Mouse (Mus musculus) cerebellum, adult 8-10 months (tissue): Measurements from ENCODE around the gene Ezr.
"Not testable (repeated sequence)": the region's sequence is repeated elsewhere in the genome, so short reads cannot be mapped to it uniquely, and the experiment has no call there.

Source experiments
- DNase-seq: peaks from one replicate; pipeline ENCODE4 v3.0.0; 2022

Gene Ezr

DNA sequence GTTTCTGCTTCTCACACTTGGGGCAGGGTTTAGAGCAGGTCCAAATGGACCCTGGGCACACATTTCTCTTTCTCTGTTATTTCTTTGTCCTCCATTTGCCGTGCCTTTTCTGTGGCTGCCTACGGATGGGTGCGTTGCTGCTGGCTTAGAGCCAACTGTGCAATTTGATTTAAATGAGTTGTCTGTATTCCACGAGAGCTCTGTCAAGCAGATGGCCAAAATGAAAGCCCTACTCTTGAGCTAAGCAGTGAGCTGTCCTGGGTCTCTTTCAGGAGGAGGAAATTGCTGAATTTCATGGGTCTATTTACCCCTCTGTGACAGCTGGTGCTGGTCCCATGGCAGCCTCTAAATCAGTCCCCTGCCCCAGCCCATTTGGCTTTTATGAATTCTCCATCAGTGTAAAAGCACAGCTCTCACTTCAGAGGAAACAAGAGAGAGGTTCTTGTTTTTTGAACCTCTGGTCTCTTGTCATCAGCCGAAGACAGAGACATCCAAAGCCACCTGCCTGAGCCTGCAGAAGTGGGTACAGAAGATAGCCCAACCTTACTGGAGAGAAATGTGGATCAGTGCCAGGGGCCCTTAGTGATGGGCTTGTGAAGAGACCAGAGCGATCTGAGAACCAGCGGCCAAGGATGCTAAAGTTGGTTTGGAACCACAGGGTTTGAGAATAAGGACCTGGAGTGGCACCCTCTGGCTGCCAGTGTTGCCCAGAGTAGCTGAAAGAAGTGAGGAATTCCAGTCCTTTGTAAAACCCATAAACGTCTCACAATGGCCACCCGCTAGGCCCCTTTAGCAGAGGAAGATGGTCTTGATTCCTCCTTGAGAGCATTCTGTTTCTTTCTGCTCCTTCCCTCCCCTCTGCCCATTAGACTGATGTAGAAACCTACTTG is 79.0 kb downstream of the Ezr start:
- DNase-seq: not testable (repeated sequence)

- DNase-seq: not testable (repeated sequence)
Measured at GRCm38 (mm10) chr17:6702625-6703221, 79.9 kb downstream of the Ezr start.

GRCm38 (mm10) chr17:6700077-6700476 is 82.5 kb downstream of the Ezr start:
- DNase-seq: not testable (repeated sequence)

DNA sequence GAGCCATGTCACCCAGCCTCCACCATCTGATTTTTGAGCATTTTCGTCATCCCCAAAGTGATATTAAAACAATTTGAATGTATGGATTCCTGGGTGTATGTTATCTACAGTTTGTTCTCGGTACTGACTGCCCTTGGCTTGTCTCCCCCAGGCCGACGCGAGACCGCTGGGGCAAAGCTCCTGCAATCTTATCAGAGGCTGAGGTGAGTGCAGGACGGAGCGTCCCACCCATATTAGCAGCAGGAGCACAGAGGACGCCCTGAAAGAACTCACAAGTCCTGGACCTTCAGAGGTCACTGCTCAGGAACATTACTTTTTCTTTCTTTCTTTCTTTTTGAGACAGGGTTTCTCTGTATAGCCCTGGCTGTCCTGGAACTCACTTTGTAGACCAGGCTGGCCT is 83.1 kb downstream of the Ezr start:
- DNase-seq: not testable (repeated sequence)

- peak; percentile 43 for DNase-seq
Measured at GRCm38 (mm10) chr17:6697224-6697775, 85.3 kb downstream of the Ezr start.

GRCm38 (mm10) chr17:6696521-6696920 is 86.1 kb downstream of the Ezr start:
- not testable (repeated sequence) for DNase-seq

DNA sequence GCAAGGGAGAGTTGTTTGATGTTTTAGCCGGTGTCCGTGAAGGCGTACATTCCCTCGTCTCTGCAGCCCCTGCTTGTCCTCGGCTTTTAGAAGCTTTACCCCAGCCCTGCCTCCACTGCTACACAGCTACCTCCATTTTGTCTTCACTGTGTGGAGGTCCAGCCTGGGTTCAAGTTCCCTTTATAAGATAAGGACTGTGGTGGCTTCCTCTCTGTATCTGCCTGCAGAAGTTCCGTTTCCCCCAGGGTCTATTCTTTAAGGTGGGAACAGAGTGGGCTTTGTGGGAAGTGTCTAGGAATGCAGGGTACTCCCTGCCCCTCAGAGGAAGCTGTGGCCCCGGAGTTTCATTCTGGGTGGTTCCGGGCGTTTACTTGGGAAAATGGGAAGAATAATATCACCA is 86.9 kb downstream of the Ezr start:
- DNase-seq: not testable (repeated sequence)

DNA sequence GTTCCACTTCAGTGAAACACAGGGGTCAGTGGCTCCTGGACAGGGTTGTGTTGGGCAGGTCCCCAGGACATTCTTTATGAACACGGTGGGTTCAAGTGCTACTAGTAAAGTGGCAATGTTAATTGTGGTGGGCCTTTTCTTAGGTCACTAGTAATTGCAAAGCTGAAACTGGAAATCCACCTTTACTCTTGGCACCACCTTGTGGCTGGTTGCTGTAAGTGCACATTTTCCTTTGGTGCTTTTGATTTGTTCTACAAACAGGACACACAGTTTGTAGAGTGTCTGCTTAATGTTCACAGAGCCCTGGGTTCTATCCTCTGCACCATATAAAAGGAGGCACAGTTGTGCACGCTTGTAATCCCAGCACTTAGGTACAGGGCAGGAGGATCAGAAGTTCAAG is 91.0 kb downstream of the Ezr start:
- peak; percentile 90 for DNase-seq

- not testable (repeated sequence) for DNase-seq
Measured at GRCm38 (mm10) chr17:6689344-6689743, 93.2 kb downstream of the Ezr start.
